Mouse (Mus musculus) CH12.LX (cell line): ENCODE measurements around the gene Ttc7b. TPM values are rescaled to one million over a fixed set of nuclear protein-coding genes. Genes with fewer than 3 reads are reported as not detected.

ENCODE experiments used
- DNase-seq: peaks from one replicate; pipeline ENCODE4 v3.0.0-alpha.2; 2013; ENCODE audit errors: extremely low read depth
- H3K27ac ChIP-seq: 2 replicates; pipeline ENCODE4 v1.5.1; 2012; ENCODE audit warnings: low read depth, mild to moderate bottlenecking, control low read depth, moderate library complexity; ENCODE audit not compliant: insufficient read depth
- H3K27me3 ChIP-seq: replicated peaks from 2 replicates; pipeline ENCODE3; 2012; ENCODE audit warnings: inconsistent platforms
- H3K36me3 ChIP-seq, 2 experiments: replicated peaks in 1 of 2; 2 replicates each; pipeline versions ENCODE3 to v1.6.1; 2012; ENCODE audit warnings: inconsistent platforms in 1 of 2, low read length in 1 of 2, mild to moderate bottlenecking in 1 of 2, mixed read lengths in 1 of 2, moderate library complexity in 1 of 2; ENCODE audit not compliant: control insufficient read depth in 1 of 2, insufficient read depth in 1 of 2
- H3K4me1 ChIP-seq, 2 experiments: 2 replicates each; pipeline ENCODE4 v1.6.1; 2012; ENCODE audit warnings: inconsistent platforms in 1 of 2, moderate library complexity in 1 of 2; ENCODE audit not compliant: insufficient read depth in 2 of 2, control insufficient read depth in 1 of 2
- H3K4me2 ChIP-seq: 2 replicates; pipeline ENCODE4 v1.6.1; 2012; ENCODE audit warnings: low read depth, mild to moderate bottlenecking, control low read depth; ENCODE audit not compliant: poor library complexity, insufficient read depth, severe bottlenecking
- H3K4me3 ChIP-seq, 3 experiments: fragments of 150-350 bp in 1 of 3; sonication (generic) in 1 of 3; replicated peaks in 1 of 3; 2 replicates each; pipeline versions ENCODE3 to v1.5.1; 2011 to 2012; ENCODE audit warnings: low read depth in 2 of 3, low read length in 2 of 3, mild to moderate bottlenecking in 2 of 3, moderate library complexity in 2 of 3, control low read depth in 1 of 3, improper control_type of control experiment in 1 of 3, inconsistent platforms in 1 of 3, mixed read lengths in 1 of 3; ENCODE audit not compliant: poor library complexity in 1 of 3
- H3K79me2 ChIP-seq: replicated peaks from 2 replicates; pipeline ENCODE4 v1.6.1; 2012; ENCODE audit warnings: mild to moderate bottlenecking, moderate library complexity; ENCODE audit not compliant: control insufficient read depth, poor library complexity, insufficient read depth, severe bottlenecking; ENCODE audit errors: extremely low read depth
- H3K9ac ChIP-seq: 2 replicates; pipeline ENCODE4 v1.6.1; 2012; ENCODE audit warnings: low read depth, mild to moderate bottlenecking, control low read depth, moderate library complexity; ENCODE audit not compliant: insufficient read depth
- H3K9me3 ChIP-seq: replicated peaks from 2 replicates; pipeline ENCODE3; 2012; ENCODE audit warnings: low read length, inconsistent platforms, mixed read lengths
- BHLHE40 ChIP-seq: IDR thresholded peaks from 2 replicates; pipeline ENCODE4 v1.6.1; 2011; ENCODE audit warnings: mild to moderate bottlenecking, low read depth, low read length, improper control_type of control experiment
- CHD1 ChIP-seq: IDR thresholded peaks from 2 replicates; pipeline ENCODE4 v1.6.1; 2012; ENCODE audit warnings: low read depth, low read length, improper control_type of control experiment, inconsistent platforms
- E2F4 ChIP-seq: IDR thresholded peaks from 2 replicates; pipeline ENCODE4 v1.6.1; 2011; ENCODE audit warnings: low read depth, low read length, improper control_type of control experiment; ENCODE audit not compliant: insufficient replicate concordance
- ELF1 ChIP-seq: IDR thresholded peaks from 2 replicates; pipeline ENCODE4 v1.6.1; 2014; ENCODE audit warnings: low read depth, mild to moderate bottlenecking, inconsistent platforms, low read length, improper control_type of control experiment
- GABPA ChIP-seq: IDR thresholded peaks from 2 replicates; pipeline ENCODE4 v1.6.1; 2012; ENCODE audit warnings: low read depth, low read length, improper control_type of control experiment, inconsistent platforms; ENCODE audit not compliant: insufficient replicate concordance
- HCFC1 ChIP-seq: IDR thresholded peaks from 2 replicates; pipeline ENCODE4 v1.6.1; 2012; ENCODE audit warnings: low read depth, mild to moderate bottlenecking, inconsistent platforms, low read length, improper control_type of control experiment
- JUND ChIP-seq: conservative IDR thresholded peaks from 2 replicates; pipeline ENCODE4 v1.6.1; 2011; ENCODE audit warnings: low read depth, low read length, improper control_type of control experiment
- KAT2A ChIP-seq: IDR thresholded peaks from 2 replicates; pipeline ENCODE4 v1.6.1; 2012; ENCODE audit warnings: low read length, improper control_type of control experiment, inconsistent platforms; ENCODE audit not compliant: insufficient replicate concordance
- MAFK ChIP-seq: IDR thresholded peaks from 2 replicates; pipeline ENCODE4 v1.6.1; 2011; ENCODE audit warnings: low read length, improper control_type of control experiment; ENCODE audit not compliant: insufficient replicate concordance
- MAX ChIP-seq: IDR thresholded peaks from 2 replicates; pipeline ENCODE4 v1.6.1; 2011; ENCODE audit warnings: low read length, improper control_type of control experiment
- MAZ ChIP-seq: IDR thresholded peaks from 2 replicates; pipeline ENCODE4 v1.6.1; 2012; ENCODE audit warnings: low read depth, mild to moderate bottlenecking, inconsistent platforms, low read length, improper control_type of control experiment, moderate library complexity
- MEF2A ChIP-seq: IDR thresholded peaks from 2 replicates; pipeline ENCODE4 v1.6.1; 2014; ENCODE audit warnings: low read depth, mild to moderate bottlenecking, inconsistent platforms, low read length, improper control_type of control experiment, borderline replicate concordance
- MYC ChIP-seq: IDR thresholded peaks from 2 replicates; pipeline ENCODE4 v1.6.1; 2011; ENCODE audit warnings: low read depth, mild to moderate bottlenecking, improper control_type of control experiment, low read length
- NELFE ChIP-seq: IDR thresholded peaks from 2 replicates; pipeline ENCODE4 v1.6.1; 2011; ENCODE audit warnings: low read depth, low read length, improper control_type of control experiment
- PAX5 ChIP-seq: IDR thresholded peaks from 2 replicates; pipeline ENCODE4 v1.6.1; 2012; ENCODE audit warnings: low read length, inconsistent platforms, mixed read lengths
- POLR2A ChIP-seq: IDR thresholded peaks from 2 replicates; pipeline ENCODE4 v1.6.1; 2011; ENCODE audit warnings: low read depth, mild to moderate bottlenecking, improper control_type of control experiment, low read length
- POLR2AphosphoS2 ChIP-seq: IDR thresholded peaks from 2 replicates; pipeline ENCODE4 v1.6.1; 2011; ENCODE audit warnings: low read depth, low read length, improper control_type of control experiment
- RAD21 ChIP-seq: IDR thresholded peaks from 2 replicates; pipeline ENCODE4 v1.6.1; 2011; ENCODE audit warnings: low read depth, mild to moderate bottlenecking, low read length, improper control_type of control experiment, moderate library complexity
- RCOR1 ChIP-seq: conservative IDR thresholded peaks from 2 replicates; pipeline ENCODE4 v1.6.1; 2012; ENCODE audit warnings: low read depth, mild to moderate bottlenecking, inconsistent platforms, low read length, improper control_type of control experiment
- SIN3A ChIP-seq: IDR thresholded peaks from 2 replicates; pipeline ENCODE4 v1.6.1; 2012; ENCODE audit warnings: low read length, improper control_type of control experiment, inconsistent platforms
- SMC3 ChIP-seq: IDR thresholded peaks from 2 replicates; pipeline ENCODE4 v1.6.1; 2011; ENCODE audit warnings: low read depth, low read length, improper control_type of control experiment
- TCF12 ChIP-seq: IDR thresholded peaks from 2 replicates; pipeline ENCODE4 v1.6.1; 2014; ENCODE audit warnings: low read depth, mild to moderate bottlenecking, inconsistent platforms, low read length, improper control_type of control experiment
- UBTF ChIP-seq: IDR thresholded peaks from 2 replicates; pipeline ENCODE4 v1.6.1; 2012; ENCODE audit warnings: low read depth, mild to moderate bottlenecking, inconsistent platforms, low read length, improper control_type of control experiment, moderate library complexity
- USF2 ChIP-seq: conservative IDR thresholded peaks from 2 replicates; pipeline ENCODE4 v1.6.1; 2011; ENCODE audit warnings: low read depth, low read length, improper control_type of control experiment
- ZC3H11A ChIP-seq: IDR thresholded peaks from 2 replicates; pipeline ENCODE4 v1.6.1; 2012; ENCODE audit warnings: low read depth, mild to moderate bottlenecking, inconsistent platforms, low read length, improper control_type of control experiment
- dilution Hi-C: fragments of 300-500 bp; cut with MboI; formaldehyde crosslinking; loops from 2 replicates; pipeline ENCODE4 v1.14.3; 2020; ENCODE audit warnings: low sequenced_read_pairs; ENCODE audit not compliant: extremely low pct_unique_long_range_greater_than_20kb, extremely low pct_ligation_motif_present
- in situ Hi-C: fragments of 300-500 bp; cut with MboI; formaldehyde crosslinking; loops from 3 replicates; pipeline ENCODE4 v1.14.3; 2019; ENCODE audit warnings: low sequenced_read_pairs, low pct_ligation_motif_present, low pct_unique_long_range_greater_than_20kb, mixed read lengths
- polyA plus RNA-seq: library from polyadenylated mRNA; unstranded; fragments of >175 nt; gene quantifications from 2 replicates; pipeline ENCODE4 v1.2.1, GENCODE M21; 2012; ENCODE audit warnings: low read depth; ENCODE audit not compliant: insufficient read length
- total RNA-seq, 2 experiments: library from RNA; depleted of rRNA; stranded (reverse); fragments of 300-350 nt in 1 of 2; fragments of >200 nt in 1 of 2; gene quantifications; 2 replicates each; pipeline ENCODE4 v1.2.3; 2012 to 2014

The Ttc7b gene
- total and polyA plus RNA-seq, 3 experiments = 7.8 to 18.3 (median 12.7) TPM

DNA sequence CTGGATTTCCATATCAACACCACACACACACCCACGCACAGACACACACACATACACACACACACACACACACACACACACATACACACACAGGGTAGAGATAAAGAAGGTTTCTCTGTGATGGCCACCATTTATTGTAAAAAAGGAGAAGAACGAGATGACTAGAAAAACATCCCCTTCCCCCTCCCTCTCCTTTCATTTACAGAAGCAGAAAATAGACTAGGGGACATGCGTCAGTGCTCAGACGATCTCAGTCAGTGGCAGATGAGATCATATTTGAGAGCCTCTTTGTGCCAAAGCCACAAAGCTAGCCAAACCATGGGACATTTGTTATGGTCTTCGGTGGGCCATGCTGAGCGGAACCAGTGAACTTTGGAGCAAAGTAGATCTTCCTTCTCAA lies 75.4 kb downstream of the Ttc7b start (continued):
- TF ChIP-seq ELF1 (no peak; the same call in 1 of the 2 replicates), RAD21 (no peak), PAX5 (no peak), MYC (peak; percentile 48; the same call in 1 of the 2 replicates), POLR2A (no peak), MAFK (no peak), POLR2AphosphoS2 (no peak), MAZ (no peak), E2F4 (no peak), MEF2A (peak; percentile 73; the same call in 1 of the 2 replicates), CHD1 (no peak), SIN3A (0 out of 2 replicates have a peak, but pooled peaks have one; percentile 4)

- H3K27me3 ChIP-seq = no peaks in the 10 kb centered on the region
- H3K4me1 ChIP-seq = peaks cover 20 to 51% of the 10 kb centered on the region in 2 experiments
- dilution Hi-C loops = no loop called here
- H3K27ac ChIP-seq = no peak overlapping the region
- H3K4me2 ChIP-seq = peak overlapping the region; percentile 76; the same call in 1 of the 2 replicates
- peaks cover 0 to 25% of the 10 kb centered on the region in 2 experiments for H3K36me3 ChIP-seq
- H3K9me3 ChIP-seq = no peaks in the 10 kb centered on the region
- no peaks in the 10 kb centered on the region for H3K79me2 ChIP-seq
- in situ Hi-C loops = no loop called here
- no peak for DNase-seq
- no peak overlapping the region for H3K4me3 ChIP-seq
- H3K9ac ChIP-seq = no peak overlapping the region
- TF ChIP-seq SIN3A (0 out of 2 replicates have a peak, but pooled peaks have one; percentile 34), NELFE (0 out of 2 replicates have a peak, but pooled peaks have one; percentile 8), JUND (no peak)
These were observed 75.9 kb downstream of the Ttc7b start for GRCm38 (mm10) chr12:100444671-100445165.

DNA sequence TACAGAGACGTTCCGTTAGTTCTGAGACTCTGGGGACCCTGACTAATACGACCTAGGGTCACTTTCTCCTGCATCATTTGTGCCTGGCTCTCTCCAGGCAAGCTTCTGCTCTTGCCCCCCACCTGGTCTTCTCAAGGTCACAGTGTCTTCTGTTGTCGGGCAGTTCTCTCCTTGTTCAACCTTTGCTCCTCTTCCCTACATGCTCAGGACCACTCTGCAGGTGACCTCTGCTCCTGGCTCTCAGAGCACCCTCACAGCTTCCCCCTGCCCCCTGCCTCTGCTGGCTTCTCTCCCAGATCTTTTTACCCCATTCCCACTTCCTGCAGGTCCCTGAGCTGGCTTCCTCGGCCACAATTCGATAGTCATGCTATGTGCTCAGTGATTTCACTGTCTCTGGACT lies 77.2 kb downstream of the Ttc7b start:
- Histone ChIP-seq H3K79me2 (no peaks in the 10 kb centered on the region), H3K9me3 (no peaks in the 10 kb centered on the region), H3K4me1 (peaks cover 20 to 51% of the 10 kb centered on the region in 2 experiments), H3K36me3 (peaks cover 0 to 31% of the 10 kb centered on the region in 2 experiments), H3K27ac (no peak overlapping the region), H3K27me3 (no peaks in the 10 kb centered on the region), H3K9ac (no peak overlapping the region), H3K4me2 (no peak overlapping the region), H3K4me3 (no peak overlapping the region)
- in situ Hi-C loops (no loop called here), dilution Hi-C loops (no loop called here)
- no peak for DNase-seq
- TF ChIP-seq USF2 (no peak), SMC3 (no peak), POLR2AphosphoS2 (no peak), RAD21 (no peak), GABPA (no peak), RCOR1 (no peak), BHLHE40 (no peak), TCF12 (no peak), MYC (no peak), MAX (no peak), KAT2A (no peak), NELFE (no peak), UBTF (no peak), ZC3H11A (no peak), JUND (no peak), MAZ (no peak), HCFC1 (no peak)
